ENCODE assay signal across 23 mouse cellular contexts in the genomic region with DNA sequence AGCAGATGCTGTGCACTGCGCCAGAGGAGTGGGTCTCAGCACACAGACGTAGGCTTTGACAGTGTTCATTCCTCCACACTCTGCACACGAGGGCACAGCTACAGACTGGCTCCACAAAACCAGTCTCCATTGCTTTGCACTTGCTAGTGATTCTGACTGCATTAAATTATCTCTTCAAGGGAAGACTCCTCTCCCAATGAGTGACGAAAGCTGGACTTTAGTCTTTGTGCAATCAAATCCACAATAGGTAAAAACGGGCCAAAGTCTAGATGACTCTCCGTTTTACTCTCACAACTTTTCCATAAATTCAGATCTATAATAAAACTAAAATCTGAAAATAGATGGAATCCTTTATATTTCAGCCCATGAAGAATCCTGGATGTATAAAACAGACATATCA.
DNase-seq lines count a peak whose midpoint lies in the region; ATAC-seq and TF ChIP-seq lines count a peak whose summit lies in the region.
"Had no signal": no experiment of that assay in that cellular context is flagged by ENCODE, and none has a peak within 500 bp of the region (broad histone marks: within the 10 kb centered on the region; RNA-seq: fewer than 3 reads in every experiment).

No protein-coding gene starts in this region.

- H3K4me3 ChIP-seq in heart, adult 2 months, result no peak overlapping the region
- H3K4me3 ChIP-seq in liver, postnatal 0 days (ENCODE audit: low read depth, low read length), result no peak overlapping the region
- no peak overlapping the region for H3K4me3 ChIP-seq in intestine, postnatal 0 days (ENCODE audit: low read depth, low read length)
- H3K4me3 ChIP-seq: forebrain, embryonic 10.5 days; forebrain, embryonic 13.5 days; heart, embryonic 10.5 days; heart, embryonic 13.5 days had no signal

- 86% methylated on average over 6 of the region's 6 CpGs for WGBS in heart, adult 2 months
- 58% methylated on average over 6 of the region's 6 CpGs for WGBS in liver, postnatal 0 days (ENCODE audit: insufficient replicate concordance)
- WGBS in intestine, postnatal 0 days, result 52% methylated on average over 6 of the region's 6 CpGs

- H3K4me2 ChIP-seq in liver, postnatal 0 days (ENCODE audit: low read depth, low read length), result no peak overlapping the region
- no peak overlapping the region for H3K4me2 ChIP-seq in intestine, postnatal 0 days (replicated peaks; ENCODE audit: low read depth)
- H3K4me2 ChIP-seq: forebrain, embryonic 13.5 days; heart, embryonic 13.5 days; hindbrain, embryonic 14.5 days had no signal

- H3K36me3 ChIP-seq in heart, adult 2 months (ENCODE audit: control insufficient read depth, insufficient read depth, low read length), result no peaks in the 10 kb centered on the region
- no peaks in the 10 kb centered on the region for H3K36me3 ChIP-seq in liver, postnatal 0 days (replicated peaks; ENCODE audit: insufficient read depth, low read length)
- no peaks in the 10 kb centered on the region for H3K36me3 ChIP-seq in intestine, postnatal 0 days (ENCODE audit: control insufficient read depth, insufficient read depth)
- H3K36me3 ChIP-seq: forebrain, embryonic 10.5 days; heart, embryonic 10.5 days had no signal

- H3K4me1 ChIP-seq in heart, adult 2 months (ENCODE audit: control insufficient read depth, insufficient read depth, low read length), result no peaks in the 10 kb centered on the region
- no peaks in the 10 kb centered on the region; the same call in 1 of the 2 replicates for H3K4me1 ChIP-seq in liver, postnatal 0 days (ENCODE audit: insufficient read depth)
- H3K4me1 ChIP-seq in intestine, postnatal 0 days (replicated peaks; ENCODE audit: control insufficient read depth, insufficient read depth, low read length), result peaks cover 8% of the 10 kb centered on the region; the same call in 1 of the 2 replicates
- H3K4me1 ChIP-seq: heart, embryonic 10.5 days had no signal

- no peaks in the 10 kb centered on the region for H3K27me3 ChIP-seq in heart, adult 2 months (ENCODE audit: control insufficient read depth, insufficient read depth, low read length)
- no peaks in the 10 kb centered on the region for H3K27me3 ChIP-seq in liver, postnatal 0 days (ENCODE audit: insufficient read depth, low read length)
- H3K27me3 ChIP-seq in intestine, postnatal 0 days (replicated peaks; ENCODE audit: control insufficient read depth, insufficient read depth, low read length), result no peaks in the 10 kb centered on the region
- H3K27me3 ChIP-seq: forebrain, embryonic 13.5 days; heart, embryonic 13.5 days; Patski had no signal

- H3K79me2 ChIP-seq in heart, adult 2 months (replicated peaks; ENCODE audit: control insufficient read depth, insufficient read depth, low read length), result no peaks in the 10 kb centered on the region

- peak overlapping the region; percentile 12; the same call in 1 of the 2 replicates for H3K27ac ChIP-seq in heart, adult 2 months
- peak overlapping the region; percentile 72 for H3K27ac ChIP-seq in liver, postnatal 0 days (ENCODE audit: low read depth)
- peak overlapping the region; percentile 23; the same call in 1 of the 2 replicates for H3K27ac ChIP-seq in intestine, postnatal 0 days (ENCODE audit: low read depth, low read length)
- H3K27ac ChIP-seq: forebrain, embryonic 10.5 days; forebrain, embryonic 13.5 days; heart, embryonic 10.5 days; heart, embryonic 13.5 days; hindbrain, embryonic 14.5 days had no signal

- no peak for TF ChIP-seq POLR2A in heart, adult 2 months (IDR thresholded peaks at IDR 0.05; ENCODE audit: insufficient read depth, low read depth, low read length)

- H3K9ac ChIP-seq in heart, adult 2 months (ENCODE audit: low read depth, low read length), result no peak overlapping the region
- H3K9ac ChIP-seq in liver, postnatal 0 days (replicated peaks), result no peak overlapping the region
- no peak overlapping the region for H3K9ac ChIP-seq in intestine, postnatal 0 days (ENCODE audit: low read depth, low read length)
- H3K9ac ChIP-seq: forebrain, embryonic 13.5 days; heart, embryonic 13.5 days; hindbrain, embryonic 14.5 days had no signal

- intact Hi-C loops in heart, adult 2 months (cut with DNase I), result no loop called here

- H3K9me3 ChIP-seq in liver, postnatal 0 days (ENCODE audit: low read length), result no peaks in the 10 kb centered on the region
- H3K9me3 ChIP-seq in intestine, postnatal 0 days (ENCODE audit: control insufficient read depth), result no peaks in the 10 kb centered on the region
- H3K9me3 ChIP-seq: forebrain, embryonic 10.5 days; forebrain, embryonic 13.5 days; heart, embryonic 10.5 days; heart, embryonic 13.5 days had no signal

- no peak for DNase-seq in heart, adult 2 months
- DNase-seq in heart, adult 8-10 months (ENCODE audit: low spot score), result no peak
- DNase-seq in liver, postnatal 0 days, result no peak
- DNase-seq in liver (no peak), MN1 (ENCODE audit: low spot score) (no peak)
- peak; percentile 37 for DNase-seq in yolk sac, embryonic 10.5 days (ENCODE audit: low spot score)
- DNase-seq in kidney, postnatal 4 days, result no peak
- DNase-seq: adrenal gland, postnatal 10 days; adrenal gland, postnatal 36 days; cerebellum, adult 18-20 months; cerebellum, adult 9-10 months; cerebellum, postnatal 14 days; gastrocnemius, postnatal 14 days; heart, postnatal 14 days; heart, postnatal 4 days had no signal

- peak; percentile 49; the same call in 1 of the 2 replicates for ATAC-seq in liver, postnatal 0 days
- ATAC-seq in intestine, postnatal 0 days, result peak; percentile 54; the same call in 1 of the 2 replicates
- ATAC-seq: forebrain, embryonic 13.5 days; forebrain, embryonic 16.5 days; Patski had no signal

- TF ChIP-seq CTCF in heart, adult 2 months (IDR thresholded peaks at IDR 0.05), result no peak
- no peak for TF ChIP-seq CTCF in liver, postnatal 0 days (IDR thresholded peaks at IDR 0.05; ENCODE audit: low read depth)
- TF ChIP-seq CTCF in intestine, postnatal 0 days (IDR thresholded peaks at IDR 0.05; ENCODE audit: low read depth), result no peak

- no peak for TF ChIP-seq EP300 in heart, adult 2 months (IDR thresholded peaks at IDR 0.05; ENCODE audit: insufficient read depth, low read depth, low read length)
- TF ChIP-seq EP300 in liver, postnatal 0 days (IDR thresholded peaks at IDR 0.05; ENCODE audit: low read depth), result no peak

Comparison
In these comparisons a context has a peak if more than half of its experiments do, and no peak if none do; other contexts are left out.
1. H3K27ac ChIP-seq: peak in every context shown above with its lines; median percentile 72 in liver, postnatal 0 days; 23 in intestine, postnatal 0 days; 12 in heart, adult 2 months.